Mouse (Mus musculus) hindbrain, embryonic 15.5 days (tissue): ENCODE results near the gene Fbxo10. TPM values are rescaled to one million over a fixed set of nuclear protein-coding genes. Genes with fewer than 3 reads are reported as not detected.
"Not testable (repeated sequence)": the region's sequence is repeated elsewhere in the genome, so short reads cannot be mapped to it uniquely, and the experiment has no call there.

Experiments
- ATAC-seq: fragments of 200-750 bp; cut with Nextera tagmentation; 2 replicates; pipeline ENCODE4 v1.8.0; 2017; ENCODE audit warnings: low read depth, moderate number of reproducible peaks, moderate TSS enrichment; ENCODE audit not compliant: low FRiP score
- H3K27ac ChIP-seq: fragments of 300-500 bp; sonication (generic); replicated peaks from 2 replicates; pipeline ENCODE4 v1.5.1; 2015; ENCODE audit warnings: mild to moderate bottlenecking, inconsistent platforms
- H3K27me3 ChIP-seq: fragments of 300-500 bp; sonication (generic); 2 replicates; pipeline ENCODE4 v1.6.1; 2015; ENCODE audit warnings: control low read depth, inconsistent platforms
- H3K36me3 ChIP-seq: fragments of 300-500 bp; sonication (generic); 2 replicates; pipeline ENCODE4 v1.6.1; 2015; ENCODE audit warnings: control low read depth, inconsistent platforms
- H3K4me1 ChIP-seq: fragments of 300-500 bp; sonication (generic); replicated peaks from 2 replicates; pipeline ENCODE4 v1.6.1; 2015; ENCODE audit warnings: control low read depth, inconsistent platforms
- H3K4me2 ChIP-seq: fragments of 300-500 bp; sonication (generic); 2 replicates; pipeline ENCODE4 v1.6.1; 2015; ENCODE audit warnings: moderate library complexity, mild to moderate bottlenecking, inconsistent platforms
- H3K4me3 ChIP-seq: fragments of 300-500 bp; sonication (generic); 2 replicates; pipeline ENCODE4 v1.5.1; 2015; ENCODE audit warnings: mild to moderate bottlenecking, inconsistent platforms
- H3K9ac ChIP-seq: fragments of 300-500 bp; sonication (generic); 2 replicates; pipeline ENCODE4 v1.6.1; 2015; ENCODE audit warnings: inconsistent platforms
- H3K9me3 ChIP-seq: fragments of 300-500 bp; sonication (generic); 2 replicates; pipeline ENCODE4 v1.6.1; 2016; ENCODE audit warnings: control low read depth, inconsistent platforms
- WGBS: fragments of 180-500 bp; shearing (Covaris S2); methylation state at CpG from one replicate; pipeline ENCODE4 v1.1.7; 2015; 5-methylcytosine and 5-hydroxymethylcytosine counted together
- polyA plus RNA-seq: library from polyadenylated mRNA; unstranded; fragments of >200 nt; fragmentation: Nextera tagmentation; extraction: Ambion mirVana; gene quantifications from 2 replicates; pipeline ENCODE4 v1.2.1, GENCODE M21; 2015

Gene Fbxo10
- polyA plus RNA-seq, 1 experiment from 2014 or later: 19.0 TPM

DNA sequence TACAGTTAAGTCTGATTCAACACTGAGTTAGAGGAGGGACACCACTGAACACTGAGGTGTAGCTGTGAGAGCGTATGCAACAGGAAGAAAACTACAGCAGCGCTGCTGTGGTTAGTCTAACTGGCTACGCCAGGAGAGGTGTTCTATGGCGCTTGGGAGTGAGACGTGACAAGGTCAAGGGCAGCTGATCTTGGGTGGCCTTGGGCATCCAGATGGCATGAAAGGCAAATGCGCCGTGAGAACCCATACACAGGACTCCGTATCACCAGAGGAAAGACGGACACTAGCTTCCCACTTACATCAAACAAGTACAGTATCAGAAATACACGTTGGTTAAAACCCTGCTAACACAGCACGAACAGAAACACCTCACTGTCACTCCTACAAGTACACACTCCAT is 92.1 kb downstream of the Fbxo10 start:
- not testable (repeated sequence) for H3K27me3 ChIP-seq, H3K4me3 ChIP-seq, H3K27ac ChIP-seq, ATAC-seq, H3K9ac ChIP-seq, H3K4me2 ChIP-seq, H3K9me3 ChIP-seq, H3K4me1 ChIP-seq
- WGBS: 93% methylated on average over 11 of the region's 11 CpGs
- H3K36me3 ChIP-seq: peaks cover 17% of the 10 kb centered on the region; the same call in 1 of the 2 replicates

DNA sequence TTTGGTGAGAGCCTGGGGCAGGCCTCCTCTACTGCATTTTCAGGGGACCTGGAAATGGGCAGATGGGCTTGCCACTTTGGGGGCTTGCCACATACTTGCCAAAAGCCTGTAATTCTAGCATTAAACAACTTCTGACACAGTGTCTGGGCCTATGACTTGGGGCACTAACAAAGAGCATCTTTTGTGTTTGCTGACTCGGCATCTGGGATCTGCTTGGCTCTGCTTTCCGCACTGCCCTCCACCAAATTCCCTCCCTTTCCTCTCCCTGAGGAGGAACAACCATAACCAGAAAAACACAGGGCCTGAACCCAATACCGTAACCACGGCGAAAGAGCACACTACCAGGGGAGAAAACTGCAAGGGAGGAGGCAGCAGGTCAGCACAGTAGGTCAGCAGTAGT is 93.8 kb downstream of the Fbxo10 start:
- no peak overlapping the region for H3K27ac ChIP-seq
- no peak overlapping the region for H3K9ac ChIP-seq
- H3K27me3 ChIP-seq: no peaks in the 10 kb centered on the region
- H3K4me1 ChIP-seq: no peaks in the 10 kb centered on the region
- H3K36me3 ChIP-seq: peaks cover 17% of the 10 kb centered on the region; the same call in 1 of the 2 replicates
- H3K9me3 ChIP-seq: no peaks in the 10 kb centered on the region
- ATAC-seq: no peak
- H3K4me3 ChIP-seq: no peak overlapping the region
- WGBS: 93% methylated on average over 5 of the region's 5 CpGs
- no peak overlapping the region for H3K4me2 ChIP-seq

Other genes starting within 250 kb of the Fbxo10 start
- gene Grhpr, start 103.2 kb downstream of the Fbxo10 start, polyA plus RNA-seq: 27.0 and 29.2 TPM in 2 replicates
- gene Zbtb5, start 72.2 kb downstream of the Fbxo10 start, polyA plus RNA-seq: 39.6 and 41.7 TPM in 2 replicates
- 33.9 and 36.7 TPM in 2 replicates for gene Polr1e, start 66.0 kb downstream of the Fbxo10 start, polyA plus RNA-seq
- 159 and 170 TPM in 2 replicates for gene Tomm5, start 23.5 kb upstream of the Fbxo10 start, polyA plus RNA-seq
- 2.3 and 2.9 TPM in 2 replicates for gene Frmpd1, start 100.3 kb upstream of the Fbxo10 start, polyA plus RNA-seq
- 22.9 and 23.3 TPM in 2 replicates for gene Trmt10b, start 212.5 kb upstream of the Fbxo10 start, polyA plus RNA-seq